Mouse (Mus musculus): ENCODE data around the gene Actr2.
"Not testable (repeated sequence)": the region's sequence is repeated elsewhere in the genome, so short reads cannot be mapped to it uniquely, and the experiment has no call there.

Actr2 gene

GRCm38 (mm10) chr11:20112741-20113480 lies at the start of gene Actr2:
Gene Actr2, minus strand, starts transcription at chr11:20112913.
- DNase-seq (ENCODE audit: low spot score), result peak; percentile 94

DNA sequence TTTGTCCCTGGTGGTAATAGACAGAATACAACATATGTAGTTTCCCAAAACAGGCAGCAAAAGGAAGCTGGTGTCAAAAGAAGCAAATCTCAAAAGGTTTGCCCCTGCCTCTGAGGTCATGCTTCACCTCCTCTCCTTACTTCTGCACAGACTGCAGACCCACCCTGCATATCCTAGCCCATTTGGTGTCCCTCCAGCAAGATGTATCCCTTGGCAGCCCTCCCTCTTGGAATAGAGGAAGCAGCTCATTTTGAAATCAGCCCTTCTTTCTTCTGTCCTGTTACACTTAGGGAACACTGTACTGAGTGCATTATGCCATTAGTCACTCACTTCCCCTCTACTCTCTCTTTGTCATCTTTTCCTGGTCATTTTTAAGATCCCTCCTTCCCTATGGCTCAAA lies 46.2 kb upstream of the Actr2 start:
- no peak for DNase-seq (ENCODE audit: low spot score)

DNA sequence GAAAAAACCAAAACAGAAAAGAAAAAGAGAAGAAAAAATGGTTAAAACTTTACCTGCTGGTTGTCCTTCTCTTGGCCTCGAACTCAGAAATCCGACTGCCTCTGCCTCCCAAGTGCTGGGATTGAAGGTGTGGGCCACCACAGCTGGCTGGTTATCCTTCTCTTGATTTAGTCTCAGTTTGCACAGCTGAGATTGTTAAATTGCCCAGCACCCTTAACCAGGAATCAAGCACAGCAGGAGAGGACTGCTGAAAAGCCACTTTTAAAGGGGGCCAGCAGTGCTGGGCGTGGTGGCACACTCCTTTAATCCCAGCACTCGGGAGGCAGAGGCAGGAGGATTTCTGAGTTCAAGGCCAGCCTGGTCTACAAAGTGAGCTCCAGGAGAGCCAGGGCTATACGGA lies 40.8 kb upstream of the Actr2 start:
- DNase-seq (ENCODE audit: low spot score), result not testable (repeated sequence)

DNA sequence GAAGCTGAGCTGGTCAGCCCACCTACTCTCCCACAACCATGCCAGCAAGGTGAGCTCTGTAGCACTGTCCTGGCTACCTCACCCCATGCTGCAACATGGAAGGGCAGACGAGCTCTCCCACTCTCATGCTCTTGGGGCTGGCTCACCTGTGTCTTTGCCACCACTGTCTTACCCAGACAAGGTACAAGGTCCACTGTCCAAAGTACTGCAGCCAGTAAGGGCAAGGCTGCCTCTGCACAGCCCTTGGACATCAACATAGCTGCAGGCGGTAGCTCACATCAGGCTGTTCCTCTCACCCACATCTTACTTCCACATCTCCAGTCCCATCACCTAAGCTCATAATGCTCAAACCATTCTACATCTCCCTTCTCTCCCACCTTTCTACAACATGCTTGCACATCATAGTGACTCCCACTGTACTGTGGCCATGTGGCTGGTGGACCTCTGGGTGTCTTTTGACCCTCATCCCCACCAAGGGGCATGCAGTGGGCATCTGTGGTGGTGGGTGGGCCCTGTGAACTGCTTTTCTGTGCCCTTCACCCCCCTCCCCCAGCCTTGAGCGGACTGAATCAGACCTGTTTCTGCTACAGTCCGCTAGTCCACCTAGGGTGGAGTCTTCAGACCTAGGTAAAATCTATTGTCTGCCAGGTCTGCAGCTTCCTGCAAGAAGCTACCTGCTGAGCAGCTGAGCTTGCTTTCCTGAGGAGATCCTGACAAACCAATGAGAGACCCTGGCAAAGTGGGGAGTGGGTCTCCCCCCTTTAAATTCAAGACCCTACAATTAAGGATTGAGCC lies 39.6 kb upstream of the Actr2 start:
- no peak for DNase-seq (ENCODE audit: low spot score)

DNA sequence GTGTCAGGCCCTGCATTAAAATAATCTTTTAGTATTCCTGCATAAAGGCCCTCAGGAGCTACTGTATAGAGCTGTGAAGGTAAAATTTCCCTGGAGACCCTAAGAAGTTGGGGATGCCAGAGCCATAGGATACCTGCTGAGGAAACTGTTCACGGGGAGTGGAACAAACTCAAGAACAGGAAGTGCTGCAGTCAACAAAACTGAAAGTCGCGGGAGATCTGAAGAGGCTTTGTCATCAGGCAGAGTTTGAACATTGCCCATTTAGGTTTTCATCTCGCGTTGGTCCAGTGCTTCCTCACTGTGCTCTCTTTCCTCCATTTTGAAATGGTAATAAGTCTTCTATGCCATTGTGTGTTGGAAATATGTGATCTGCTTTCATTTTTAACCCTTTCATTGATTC lies 38.6 kb upstream of the Actr2 start:
- DNase-seq (ENCODE audit: low spot score), result no peak

GRCm38 (mm10) chr11:20149936-20150335 lies 37.2 kb upstream of the Actr2 start:
- no peak for DNase-seq (ENCODE audit: low spot score)

- no peak for DNase-seq (ENCODE audit: low spot score)
Observed at GRCm38 (mm10) chr11:20145383-20145782, 32.7 kb upstream of the Actr2 start.

DNA sequence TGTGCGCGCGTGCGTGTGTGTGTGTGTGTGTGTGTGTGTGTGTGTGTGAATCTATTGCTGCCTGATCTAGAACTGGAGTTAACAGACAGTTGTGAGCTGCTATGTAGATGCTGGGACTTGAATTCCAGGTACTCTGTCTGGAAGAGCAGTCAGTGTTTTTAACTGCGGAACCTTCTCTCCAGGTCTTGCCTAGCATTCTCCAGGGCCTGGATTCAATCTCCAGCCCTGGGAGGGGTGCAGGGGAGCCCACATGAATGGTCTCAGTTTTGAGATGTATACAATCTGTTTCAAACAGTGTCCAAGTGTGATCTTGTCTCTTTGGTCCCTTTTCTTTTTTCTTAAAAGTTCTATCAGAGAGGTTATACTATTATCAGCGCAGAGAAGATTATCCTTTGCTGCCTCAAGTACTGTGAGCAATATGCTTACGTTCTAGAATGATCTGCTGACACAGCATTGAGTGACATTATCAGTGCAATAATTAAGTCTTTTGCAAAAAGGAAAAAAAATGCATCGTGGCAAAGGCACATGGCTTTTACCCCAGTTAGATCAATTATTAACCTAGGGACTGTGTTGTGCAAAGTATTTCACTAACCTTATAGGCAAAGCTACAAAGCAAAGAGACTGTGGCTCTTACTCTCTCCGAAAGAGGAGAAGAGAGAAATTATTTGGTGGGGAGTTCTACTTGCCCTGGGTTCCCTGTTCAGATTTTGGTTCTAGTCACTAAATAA lies 32.0 kb upstream of the Actr2 start:
- no peak for DNase-seq (ENCODE audit: low spot score)

- not testable (repeated sequence) for DNase-seq (ENCODE audit: low spot score)
Observed at GRCm38 (mm10) chr11:20143687-20144086, 31.0 kb upstream of the Actr2 start.

GRCm38 (mm10) chr11:20142516-20142915 lies 29.8 kb upstream of the Actr2 start:
- DNase-seq (ENCODE audit: low spot score), result no peak

DNA sequence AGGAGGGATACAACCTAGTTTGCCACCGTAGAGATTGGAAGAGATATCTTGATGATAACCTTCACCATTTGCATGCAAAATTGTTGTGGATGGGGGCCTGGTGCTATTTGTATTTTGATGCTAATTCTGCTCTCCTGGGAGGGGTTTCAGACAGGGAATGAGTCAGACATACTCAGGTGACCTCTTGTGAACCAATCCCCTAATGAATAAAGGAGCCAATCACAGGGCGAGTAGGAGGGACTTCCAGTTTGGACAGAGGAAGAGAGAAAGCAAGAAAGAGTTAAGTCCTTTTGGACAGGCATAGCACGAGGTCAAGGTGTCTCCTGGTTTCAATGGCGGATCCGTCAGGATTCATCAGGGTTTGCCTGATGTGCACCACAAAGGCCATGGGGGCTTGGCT lies 27.6 kb upstream of the Actr2 start:
- no peak for DNase-seq (ENCODE audit: low spot score)

GRCm38 (mm10) chr11:20139711-20140110 lies 27.0 kb upstream of the Actr2 start:
- DNase-seq (ENCODE audit: low spot score), result no peak

DNA sequence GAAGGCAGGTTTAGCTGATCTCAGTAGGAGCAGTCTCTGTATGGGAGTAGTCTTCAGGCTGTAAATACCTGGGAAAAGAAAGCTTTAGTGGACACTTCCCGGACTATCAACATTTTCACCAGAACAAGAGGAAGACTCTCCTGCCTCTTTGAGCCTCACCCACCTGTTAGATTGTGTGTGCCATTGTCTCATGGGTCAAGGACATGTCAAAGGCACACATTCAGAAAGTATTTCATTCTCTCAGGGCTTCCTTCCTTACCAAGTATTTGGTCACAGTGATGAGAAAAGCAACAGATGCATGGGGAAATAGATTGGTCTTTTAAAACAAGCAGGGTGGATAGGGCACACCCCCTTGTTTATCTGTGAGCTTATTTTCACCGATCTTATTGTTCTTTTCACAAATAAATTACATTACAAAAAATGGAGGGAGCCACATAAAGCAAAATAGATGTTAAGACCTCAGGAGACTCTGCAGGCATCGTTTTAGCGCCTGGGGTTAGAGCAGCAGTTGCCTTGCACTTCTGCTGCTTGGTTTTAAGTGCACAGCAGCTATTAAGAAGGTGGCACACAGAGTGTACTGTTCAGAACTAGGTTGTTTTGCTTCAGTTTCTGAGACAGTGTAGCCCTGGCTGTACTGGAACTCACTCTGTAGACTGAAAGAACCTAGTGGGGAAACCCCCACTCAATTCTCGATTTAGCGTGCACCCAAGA lies 25.9 kb upstream of the Actr2 start:
- DNase-seq (ENCODE audit: low spot score), result no peak

- DNase-seq (ENCODE audit: low spot score), result no peak
Observed at GRCm38 (mm10) chr11:20137872-20138271, 25.2 kb upstream of the Actr2 start.

DNA sequence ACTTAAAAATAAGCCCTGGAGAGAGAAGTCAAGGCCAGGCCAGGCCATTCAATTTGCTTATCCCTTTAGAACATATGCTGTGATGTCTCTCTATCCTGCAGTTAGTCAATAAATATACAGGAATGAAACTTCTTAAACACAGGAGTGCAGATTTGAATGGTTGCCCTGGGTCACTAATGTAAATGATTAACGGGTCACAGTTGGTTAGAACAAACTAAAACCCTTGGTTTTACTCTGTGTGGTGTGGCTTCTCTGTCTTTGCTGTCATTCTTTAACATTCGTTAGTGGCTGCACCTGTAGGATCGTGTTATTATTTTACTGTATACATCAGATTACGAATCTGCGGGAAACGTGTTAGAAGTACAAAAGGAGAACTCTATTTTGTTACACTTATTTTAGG lies 23.6 kb upstream of the Actr2 start:
- DNase-seq (ENCODE audit: low spot score), result no peak

DNA sequence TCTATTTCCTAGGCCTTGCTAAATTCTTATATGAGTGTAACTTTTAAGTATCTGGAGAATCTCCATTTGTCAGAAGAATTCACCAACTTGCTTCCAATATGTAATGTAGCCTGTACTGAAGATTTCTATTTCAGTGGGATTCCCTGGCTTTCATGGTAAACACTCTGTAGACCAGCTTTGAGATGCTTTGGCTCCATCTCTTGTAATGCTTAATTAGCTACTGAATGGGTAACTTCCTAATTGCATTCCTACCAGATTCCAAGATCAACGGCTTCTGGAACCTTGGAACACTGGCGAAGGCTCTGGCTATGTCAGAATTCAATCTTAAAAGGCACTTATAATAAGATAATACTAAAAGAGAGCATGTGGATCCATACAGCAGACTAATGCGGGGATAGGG lies 22.2 kb upstream of the Actr2 start:
- not testable (repeated sequence) for DNase-seq (ENCODE audit: low spot score)

DNA sequence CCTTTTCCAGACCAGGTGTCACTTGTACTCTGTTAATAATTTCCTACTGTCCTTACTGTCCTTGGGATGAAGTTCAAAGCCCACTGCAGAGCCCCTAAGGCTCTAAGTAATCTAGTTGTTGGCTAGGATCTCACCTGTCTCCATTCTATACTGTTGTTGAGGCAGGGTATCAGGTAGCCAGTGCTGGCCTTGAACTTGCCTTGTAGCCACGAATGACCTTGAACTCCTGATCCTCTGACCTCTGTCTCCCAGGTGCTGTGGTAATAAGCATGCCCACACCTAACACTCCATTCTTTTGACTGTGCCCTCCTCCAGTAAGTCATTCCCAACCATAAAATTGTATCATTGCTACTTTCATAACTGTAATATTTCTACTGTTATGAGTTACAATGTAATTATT lies 21.0 kb upstream of the Actr2 start:
- DNase-seq (ENCODE audit: low spot score), result no peak

DNA sequence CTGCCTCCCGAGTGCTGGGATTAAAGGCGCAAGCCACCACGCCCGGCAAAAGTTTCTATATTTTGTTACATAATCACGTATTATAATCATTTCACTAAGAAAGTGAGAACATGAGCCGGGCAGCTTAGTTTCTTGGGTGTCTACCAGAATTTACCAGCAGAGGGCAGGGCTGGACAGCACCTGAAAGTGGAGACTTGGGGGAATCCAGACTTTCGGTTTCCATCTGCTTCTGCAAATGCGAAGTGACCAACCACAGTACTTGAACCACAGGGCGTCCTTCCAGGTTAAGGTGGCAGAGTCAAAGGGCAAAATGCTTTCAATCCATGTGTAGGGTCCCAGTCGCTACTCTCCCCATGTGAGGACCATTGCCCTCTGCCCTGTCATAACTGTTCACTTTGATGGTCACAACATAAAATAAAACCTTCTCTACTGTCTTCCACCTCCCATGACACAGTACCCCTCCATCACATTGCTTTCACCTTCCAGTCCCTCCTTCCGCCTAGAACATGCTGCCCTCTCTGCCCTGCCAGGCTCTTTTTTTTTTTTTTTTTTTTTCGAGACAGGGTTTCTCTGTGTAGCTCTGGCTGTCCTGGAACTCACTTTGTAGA lies 20.3 kb upstream of the Actr2 start:
- DNase-seq (ENCODE audit: low spot score), result peak; percentile 48

DNA sequence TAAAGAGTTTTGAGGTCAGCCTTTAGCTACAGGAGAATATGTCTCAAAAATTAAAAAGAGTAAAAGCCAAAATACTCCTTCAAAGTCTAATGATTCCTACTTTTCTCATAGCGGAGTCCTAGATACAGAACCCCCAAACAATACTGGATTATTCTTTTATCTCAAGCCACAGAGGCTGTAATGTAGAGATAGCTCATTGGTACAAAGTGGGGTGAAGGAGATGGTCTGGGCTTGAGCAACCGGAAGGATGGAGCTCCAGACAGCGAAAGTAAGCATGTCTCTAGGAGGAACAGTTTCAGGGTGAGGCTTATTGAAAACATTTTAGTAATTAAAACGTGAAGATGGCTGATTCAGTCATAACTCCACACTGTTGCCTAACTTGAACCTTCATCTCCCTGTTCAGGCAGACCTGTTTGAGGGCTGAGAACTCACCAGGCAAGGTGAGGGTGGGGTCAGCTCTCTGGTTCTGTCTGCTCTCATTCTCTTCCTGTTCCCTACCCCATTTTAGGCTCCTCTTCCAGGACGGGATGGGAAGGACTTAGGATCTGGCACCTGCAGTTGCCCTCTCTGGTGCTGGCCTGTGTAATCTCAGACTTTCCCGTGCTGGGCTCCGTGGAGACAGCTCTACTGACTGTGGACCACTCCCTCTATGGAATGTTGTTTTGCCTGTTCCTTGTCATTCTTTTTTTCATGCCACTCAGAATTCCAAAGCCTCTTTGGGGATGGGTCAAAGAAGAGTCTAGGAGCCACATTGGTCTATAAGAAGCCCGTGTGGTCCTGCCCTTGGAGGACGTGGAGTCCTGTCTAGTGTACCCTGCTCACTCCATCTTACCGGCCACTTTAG lies 14.2 kb upstream of the Actr2 start:
- no peak for DNase-seq (ENCODE audit: low spot score)

DNA sequence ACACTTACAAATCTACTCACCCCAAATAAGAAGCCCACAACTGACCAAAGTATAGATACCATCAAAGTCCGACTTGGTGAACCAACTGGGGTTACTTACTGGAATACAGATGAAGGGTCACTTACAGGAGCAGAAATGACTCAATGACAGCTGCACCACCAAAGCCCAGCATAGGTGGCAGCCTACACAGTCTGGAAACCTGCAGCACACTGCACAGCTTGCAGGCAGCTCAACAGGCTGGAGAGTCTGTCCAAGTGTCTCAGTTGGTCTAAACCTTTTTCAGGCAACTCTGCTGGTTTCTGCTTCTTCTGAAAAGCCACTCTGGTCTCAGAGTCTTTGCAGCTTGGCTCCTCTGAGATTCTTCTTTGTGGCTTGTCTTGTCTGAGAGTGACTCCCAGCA lies 12.7 kb upstream of the Actr2 start:
- no peak for DNase-seq (ENCODE audit: low spot score)

DNA sequence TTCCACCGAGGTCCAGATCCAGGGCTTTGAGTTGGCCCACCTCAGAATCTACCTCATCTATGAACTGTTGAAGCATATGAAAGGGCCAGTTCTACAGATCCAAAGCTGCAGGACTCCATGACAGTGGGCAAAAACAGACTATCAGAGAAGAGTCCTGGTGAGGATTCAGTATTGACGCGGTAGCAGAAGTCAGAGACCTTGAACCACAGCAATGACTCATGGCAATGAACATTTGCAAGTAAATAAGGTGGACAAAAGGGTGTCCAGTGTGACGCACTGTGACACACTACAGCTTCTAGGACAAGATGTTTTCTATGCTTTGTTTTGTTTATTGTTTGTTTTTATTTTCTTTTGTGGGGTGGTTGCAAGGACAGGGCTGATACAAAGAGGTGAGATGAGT lies 4.0 kb upstream of the Actr2 start:
- no peak for DNase-seq (ENCODE audit: low spot score)
